Mouse (Mus musculus): ENCODE measurements around the gene Ccdc149. TPM values are rescaled to one million over a fixed set of nuclear protein-coding genes. Genes with fewer than 3 reads are reported as not detected.

Ccdc149 gene
- total and polyA plus RNA-seq, 3 experiments, result 3.0 to 7.4 (median 7.2) TPM

- no peak overlapping the region for H3K4me3 ChIP-seq
- H3K4me1 ChIP-seq (ENCODE audit: control insufficient read depth, insufficient read depth, low read length), result no peaks in the 10 kb centered on the region
- 64% methylated on average over 7 of the region's 7 CpGs for WGBS
- no peaks in the 10 kb centered on the region for H3K27me3 ChIP-seq (ENCODE audit: control insufficient read depth, insufficient read depth, low read length)
- intact Hi-C loops (cut with DNase I), result no loop called here
- TF ChIP-seq EP300 (IDR thresholded peaks at IDR 0.05; ENCODE audit: insufficient read depth, low read depth, low read length), result no peak
- TF ChIP-seq POLR2A (IDR thresholded peaks at IDR 0.05; ENCODE audit: insufficient read depth, low read depth, low read length), result no peak
- TF ChIP-seq CTCF (IDR thresholded peaks at IDR 0.05), result no peak
- H3K9ac ChIP-seq (ENCODE audit: low read depth, low read length), result no peak overlapping the region
- H3K27ac ChIP-seq, result no peak overlapping the region
- no peak for DNase-seq
- H3K79me2 ChIP-seq (replicated peaks; ENCODE audit: control insufficient read depth, insufficient read depth, low read length), result no peaks in the 10 kb centered on the region
- no peaks in the 10 kb centered on the region for H3K36me3 ChIP-seq (ENCODE audit: control insufficient read depth, insufficient read depth, low read length)
These were observed 62.5 kb downstream of the Ccdc149 start for GRCm38 (mm10) chr5:52408668-52409315.

- DNase-seq, result no peak
- WGBS, result 88% methylated on average over 8 of the region's 8 CpGs
- Histone ChIP-seq H3K79me2 (replicated peaks; ENCODE audit: control insufficient read depth, insufficient read depth, low read length) (no peaks in the 10 kb centered on the region), H3K4me1 (ENCODE audit: control insufficient read depth, insufficient read depth, low read length) (no peaks in the 10 kb centered on the region), H3K27ac (no peak overlapping the region), H3K9ac (ENCODE audit: low read depth, low read length) (no peak overlapping the region), H3K36me3 (ENCODE audit: control insufficient read depth, insufficient read depth, low read length) (no peaks in the 10 kb centered on the region), H3K27me3 (ENCODE audit: control insufficient read depth, insufficient read depth, low read length) (no peaks in the 10 kb centered on the region), H3K4me3 (no peak overlapping the region)
- intact Hi-C loops (cut with DNase I), result no loop called here
- no peak for TF ChIP-seq CTCF (IDR thresholded peaks at IDR 0.05)
- no peak for TF ChIP-seq EP300 (IDR thresholded peaks at IDR 0.05; ENCODE audit: insufficient read depth, low read depth, low read length)
- TF ChIP-seq POLR2A (IDR thresholded peaks at IDR 0.05; ENCODE audit: insufficient read depth, low read depth, low read length), result no peak
These were observed 66.9 kb downstream of the Ccdc149 start for GRCm38 (mm10) chr5:52404373-52404772.

GRCm38 (mm10) chr5:52393756-52394155 is 77.6 kb downstream of the Ccdc149 start:
- Histone ChIP-seq H3K27me3 (ENCODE audit: control insufficient read depth, insufficient read depth, low read length) (no peaks in the 10 kb centered on the region), H3K9ac (ENCODE audit: low read depth, low read length) (no peak overlapping the region), H3K4me1 (ENCODE audit: control insufficient read depth, insufficient read depth, low read length) (no peaks in the 10 kb centered on the region), H3K4me3 (no peak overlapping the region), H3K79me2 (replicated peaks; ENCODE audit: control insufficient read depth, insufficient read depth, low read length) (no peaks in the 10 kb centered on the region), H3K36me3 (ENCODE audit: control insufficient read depth, insufficient read depth, low read length) (no peaks in the 10 kb centered on the region), H3K27ac (no peak overlapping the region)
- intact Hi-C loops (cut with DNase I), result no loop called here
- no peak for DNase-seq
- TF ChIP-seq EP300 (IDR thresholded peaks at IDR 0.05; ENCODE audit: insufficient read depth, low read depth, low read length), result no peak
- TF ChIP-seq POLR2A (IDR thresholded peaks at IDR 0.05; ENCODE audit: insufficient read depth, low read depth, low read length), result no peak
- TF ChIP-seq CTCF (IDR thresholded peaks at IDR 0.05), result no peak
- WGBS, result 87% methylated on average over 4 of the region's 4 CpGs

- H3K27me3 ChIP-seq (ENCODE audit: control insufficient read depth, insufficient read depth, low read length), result no peaks in the 10 kb centered on the region
- H3K79me2 ChIP-seq (replicated peaks; ENCODE audit: control insufficient read depth, insufficient read depth, low read length), result no peaks in the 10 kb centered on the region
- H3K9ac ChIP-seq (ENCODE audit: low read depth, low read length), result no peak overlapping the region
- WGBS, result 80% methylated on average over 16 of the region's 16 CpGs
- H3K4me3 ChIP-seq, result no peak overlapping the region
- TF ChIP-seq POLR2A (IDR thresholded peaks at IDR 0.05; ENCODE audit: insufficient read depth, low read depth, low read length), result no peak
- TF ChIP-seq EP300 (IDR thresholded peaks at IDR 0.05; ENCODE audit: insufficient read depth, low read depth, low read length), result no peak
- TF ChIP-seq CTCF (IDR thresholded peaks at IDR 0.05), result no peak
- H3K36me3 ChIP-seq (ENCODE audit: control insufficient read depth, insufficient read depth, low read length), result no peaks in the 10 kb centered on the region
- intact Hi-C loops (cut with DNase I), result no loop called here
- no peaks in the 10 kb centered on the region for H3K4me1 ChIP-seq (ENCODE audit: control insufficient read depth, insufficient read depth, low read length)
- H3K27ac ChIP-seq, result no peak overlapping the region
- no peak for DNase-seq
These were observed 79.8 kb downstream of the Ccdc149 start for GRCm38 (mm10) chr5:52391471-52391870.

- H3K9ac ChIP-seq (ENCODE audit: low read depth, low read length), result no peak overlapping the region
- no peak for TF ChIP-seq CTCF (IDR thresholded peaks at IDR 0.05)
- no peak for TF ChIP-seq EP300 (IDR thresholded peaks at IDR 0.05; ENCODE audit: insufficient read depth, low read depth, low read length)
- no peak for TF ChIP-seq POLR2A (IDR thresholded peaks at IDR 0.05; ENCODE audit: insufficient read depth, low read depth, low read length)
- 90% methylated on average over 6 of the region's 6 CpGs for WGBS
- H3K4me3 ChIP-seq, result no peak overlapping the region
- no peaks in the 10 kb centered on the region for H3K36me3 ChIP-seq (ENCODE audit: control insufficient read depth, insufficient read depth, low read length)
- no peaks in the 10 kb centered on the region for H3K27me3 ChIP-seq (ENCODE audit: control insufficient read depth, insufficient read depth, low read length)
- H3K79me2 ChIP-seq (replicated peaks; ENCODE audit: control insufficient read depth, insufficient read depth, low read length), result no peaks in the 10 kb centered on the region
- H3K27ac ChIP-seq, result no peak overlapping the region
- DNase-seq, result no peak
- intact Hi-C loops (cut with DNase I), result no loop called here
- H3K4me1 ChIP-seq (ENCODE audit: control insufficient read depth, insufficient read depth, low read length), result no peaks in the 10 kb centered on the region
These were observed 80.9 kb downstream of the Ccdc149 start for GRCm38 (mm10) chr5:52390381-52390780.

- no peaks in the 10 kb centered on the region for H3K36me3 ChIP-seq (ENCODE audit: control insufficient read depth, insufficient read depth, low read length)
- intact Hi-C loops (cut with DNase I), result no loop called here
- H3K27ac ChIP-seq, result no peak overlapping the region
- H3K4me3 ChIP-seq, result no peak overlapping the region
- no peaks in the 10 kb centered on the region for H3K27me3 ChIP-seq (ENCODE audit: control insufficient read depth, insufficient read depth, low read length)
- no peaks in the 10 kb centered on the region for H3K79me2 ChIP-seq (replicated peaks; ENCODE audit: control insufficient read depth, insufficient read depth, low read length)
- H3K9ac ChIP-seq (ENCODE audit: low read depth, low read length), result no peak overlapping the region
- DNase-seq, result no peak
- no peaks in the 10 kb centered on the region for H3K4me1 ChIP-seq (ENCODE audit: control insufficient read depth, insufficient read depth, low read length)
- TF ChIP-seq CTCF (IDR thresholded peaks at IDR 0.05), result no peak
- TF ChIP-seq POLR2A (IDR thresholded peaks at IDR 0.05; ENCODE audit: insufficient read depth, low read depth, low read length), result no peak
- no peak for TF ChIP-seq EP300 (IDR thresholded peaks at IDR 0.05; ENCODE audit: insufficient read depth, low read depth, low read length)
- WGBS, result 83% methylated on average over 7 of the region's 7 CpGs
These were observed 83.1 kb downstream of the Ccdc149 start for GRCm38 (mm10) chr5:52388092-52388749.

All from heart, adult 2 months (tissue).